ENCODE assay signal across 24 mouse cellular contexts in the genomic region with DNA sequence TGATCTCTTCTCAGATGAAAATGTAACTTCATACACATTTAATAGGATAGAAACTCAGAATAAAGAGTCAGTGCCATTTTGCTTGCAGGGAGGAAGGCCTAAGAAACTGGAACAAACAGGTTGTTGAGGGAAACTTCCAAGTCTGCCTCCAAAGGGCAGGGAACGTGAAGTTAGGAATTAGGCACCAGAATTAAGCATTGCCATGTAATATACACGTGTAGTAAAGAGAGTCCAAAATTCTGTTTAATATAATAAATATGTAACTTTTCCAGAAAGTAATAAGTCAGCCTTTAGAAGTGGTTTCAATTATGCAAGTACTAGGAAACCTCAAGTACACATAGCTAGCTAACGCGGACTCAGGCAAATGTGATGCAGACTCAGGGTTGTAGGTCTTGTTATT. TPM values are rescaled to one million over a fixed set of nuclear protein-coding genes. Genes with fewer than 3 reads are reported as not detected.
"Had no signal": no experiment of that assay in that cellular context is flagged by ENCODE, and none has a peak within 500 bp of the region (broad histone marks: within the 10 kb centered on the region; RNA-seq: fewer than 3 reads in every experiment).

No protein-coding gene starts in this region.

- H3K4me2 ChIP-seq: limb, embryonic 12.5 days; limb, embryonic 15.5 days; liver, embryonic 12.5 days; liver, embryonic 15.5 days; midbrain, embryonic 11.5 days had no signal

- H3K4me3 ChIP-seq: layer of hippocampus, adult 2 months; limb, embryonic 12.5 days; limb, embryonic 15.5 days; liver, embryonic 12.5 days; liver, embryonic 15.5 days had no signal

- ATAC-seq: hindbrain, postnatal 0 days; inflammation-experienced regulatory T-cells, adult 6 months; intestine, embryonic 16.5 days; liver, embryonic 12.5 days had no signal

- H3K9me3 ChIP-seq: limb, embryonic 12.5 days; limb, embryonic 15.5 days; liver, embryonic 12.5 days; liver, embryonic 15.5 days had no signal

- H3K27me3 ChIP-seq: limb, embryonic 12.5 days; limb, embryonic 15.5 days; liver, embryonic 12.5 days; liver, embryonic 15.5 days had no signal

- DNase-seq: layer of hippocampus, adult 9-11 months; layer of hippocampus, postnatal 36 days; left cerebral cortex, postnatal 4 days; lung, adult 2 months; lung, postnatal 14 days; lung, postnatal 4 days; midbrain, embryonic 14.5 days; thymus, adult 18-20 months; thymus, postnatal 36 days had no signal

- H3K27ac ChIP-seq: hindbrain, postnatal 0 days; layer of hippocampus, adult 2 months; limb, embryonic 12.5 days; limb, embryonic 15.5 days; liver, embryonic 12.5 days; liver, embryonic 15.5 days had no signal

- H3K9ac ChIP-seq: limb, embryonic 12.5 days; limb, embryonic 15.5 days; liver, embryonic 12.5 days; liver, embryonic 15.5 days had no signal

RNA-seq across cellular contexts. Expression of a gene that starts 50.4 kb away (rescaled TPM):
- total RNA-seq: hindbrain, postnatal 0 days; megakaryocyte progenitor cell, adult 5-6 weeks; megakaryocyte-erythroid progenitor cell, adult 5-6 weeks; midbrain, postnatal 0 days had no signal
- polyA plus RNA-seq: hindbrain, postnatal 0 days; intestine, embryonic 16.5 days; limb, embryonic 12.5 days; limb, embryonic 15.5 days; liver, embryonic 15.5 days; lung, embryonic 16.5 days; midbrain, embryonic 11.5 days; midbrain, embryonic 14.5 days; neural tube, embryonic 11.5 days; neural tube, embryonic 14.5 days had no signal
